Mouse (Mus musculus) thymus, postnatal 10 days (tissue): ENCODE results near the gene Glt28d2.
"Not testable (repeated sequence)": the region's sequence is repeated elsewhere in the genome, so short reads cannot be mapped to it uniquely, and the experiment has no call there.

ENCODE experiments used
- DNase-seq, 2 experiments: peaks; one replicate each; pipeline ENCODE4 v3.0.0; 2021; ENCODE audit warnings: low spot score in 2 of 2

The Glt28d2 gene

GRCm38 (mm10) chr3:85887239-85887827 lies at the start of gene Glt28d2, which contains the start of gene Gm37240:
Glt28d2 (minus strand) TSS chr3:85887516.
Gm37240 (minus strand) TSS chr3:85887518.
- DNase-seq: peak; percentile 64

GRCm38 (mm10) chr3:85933586-85933985 lies 46.3 kb upstream of the Glt28d2 start:
- DNase-seq: no peak

GRCm38 (mm10) chr3:85931859-85932258 lies 44.5 kb upstream of the Glt28d2 start:
- DNase-seq: no peak

- DNase-seq: no peak
These were observed 43.4 kb upstream of the Glt28d2 start for GRCm38 (mm10) chr3:85930671-85931255.

- no peak for DNase-seq
These were observed 42.4 kb upstream of the Glt28d2 start for GRCm38 (mm10) chr3:85929711-85930110.

GRCm38 (mm10) chr3:85928140-85928611 lies 40.9 kb upstream of the Glt28d2 start:
- no peak for DNase-seq

GRCm38 (mm10) chr3:85927296-85927695 lies 40.0 kb upstream of the Glt28d2 start:
- no peak for DNase-seq

GRCm38 (mm10) chr3:85923954-85924945 lies 36.9 kb upstream of the Glt28d2 start:
- DNase-seq: peak; percentile 8 to 49

- DNase-seq: no peak
These were observed 36.0 kb upstream of the Glt28d2 start for GRCm38 (mm10) chr3:85923343-85923742.

GRCm38 (mm10) chr3:85922331-85922730 lies 35.0 kb upstream of the Glt28d2 start:
- DNase-seq: no peak

GRCm38 (mm10) chr3:85920671-85921070 lies 33.4 kb upstream of the Glt28d2 start:
- DNase-seq: not testable (repeated sequence)

- no peak for DNase-seq
These were observed 30.3 kb upstream of the Glt28d2 start for GRCm38 (mm10) chr3:85917600-85917999.

GRCm38 (mm10) chr3:85914806-85915205 lies 27.5 kb upstream of the Glt28d2 start:
- no peak for DNase-seq

- DNase-seq: no peak
These were observed 19.8 kb upstream of the Glt28d2 start for GRCm38 (mm10) chr3:85907136-85907535.

- no peak for DNase-seq
These were observed 17.1 kb upstream of the Glt28d2 start for GRCm38 (mm10) chr3:85904371-85904770.

- DNase-seq: no peak
These were observed 7.7 kb upstream of the Glt28d2 start for GRCm38 (mm10) chr3:85895020-85895419.

GRCm38 (mm10) chr3:85891571-85891970 lies 4.3 kb upstream of the Glt28d2 start:
- no peak for DNase-seq

GRCm38 (mm10) chr3:85888221-85888671 lies 930 bp upstream of the Glt28d2 start:
- peak in 1 of 2 experiments; percentile 8 for DNase-seq

- DNase-seq: no peak
These were observed 579 bp downstream of the Glt28d2 start for GRCm38 (mm10) chr3:85886636-85887238.

GRCm38 (mm10) chr3:85885906-85886305 lies 1.4 kb downstream of the Glt28d2 start:
- DNase-seq: no peak

- no peak for DNase-seq
These were observed 6.6 kb downstream of the Glt28d2 start for GRCm38 (mm10) chr3:85880687-85881086.

GRCm38 (mm10) chr3:85880068-85880467 lies 7.2 kb downstream of the Glt28d2 start:
- no peak for DNase-seq
